11 mouse cellular contexts compared by ENCODE assay signal in the genomic region with DNA sequence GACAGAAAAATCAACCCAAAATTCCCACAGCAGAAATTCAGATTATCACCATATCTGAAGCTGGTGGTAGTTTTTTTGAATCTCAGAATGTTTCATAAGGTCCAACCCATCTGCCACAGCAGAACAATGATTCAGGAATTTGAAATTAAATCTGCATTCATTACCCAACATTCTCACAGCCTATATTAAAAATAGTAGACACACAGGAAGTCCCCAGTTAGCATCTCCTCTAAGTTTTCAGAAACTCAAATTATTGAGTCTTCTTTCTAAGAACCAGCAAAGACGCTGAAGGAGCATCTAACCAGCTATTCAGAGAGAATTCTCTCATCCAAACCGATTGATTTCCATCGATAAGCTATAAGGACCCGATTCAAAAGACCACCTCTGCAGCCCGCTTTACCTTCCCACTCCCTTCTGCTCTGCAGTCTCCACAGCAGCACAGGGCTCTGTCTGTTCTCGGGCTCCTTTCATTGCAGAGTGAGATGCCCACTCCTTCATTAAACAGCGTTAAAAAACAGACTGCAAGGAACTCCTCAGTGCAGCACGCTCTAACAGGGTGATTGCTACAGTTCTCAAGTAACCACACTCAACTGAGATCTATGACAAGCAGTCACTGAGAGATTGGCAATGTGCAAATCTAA. TPM values are rescaled to one million over a fixed set of nuclear protein-coding genes. Genes with fewer than 3 reads are reported as not detected.
DNase-seq lines count a peak whose midpoint lies in the region; ATAC-seq lines count a peak whose summit lies in the region.
"Had no signal": no experiment of that assay in that cellular context is flagged by ENCODE, and none has a peak within 500 bp of the region (broad histone marks: within the 10 kb centered on the region; RNA-seq: fewer than 3 reads in every experiment).

No protein-coding gene starts in this region.

- peak overlapping the region; percentile 61 for H3K4me3 ChIP-seq in forebrain, embryonic 13.5 days
- H3K4me3 ChIP-seq in forebrain, embryonic 10.5 days = no peak overlapping the region
- peak overlapping the region; percentile 56 for H3K4me3 ChIP-seq in midbrain, embryonic 13.5 days (replicated peaks)
- H3K4me3 ChIP-seq in midbrain, embryonic 10.5 days = no peak overlapping the region
- H3K4me3 ChIP-seq in hindbrain, embryonic 14.5 days (replicated peaks; ENCODE audit: low read length) = peak overlapping the region; percentile 63
- peak overlapping the region; percentile 52 for H3K4me3 ChIP-seq in neural tube, embryonic 15.5 days (replicated peaks)

- no peak for DNase-seq in forebrain, embryonic 10.5 days (ENCODE audit: extremely low spot score, low spot score)
- DNase-seq in midbrain, embryonic 10.5 days (ENCODE audit: low spot score) = no peak
- no peak for DNase-seq in hindbrain, embryonic 14.5 days (ENCODE audit: low spot score)
- DNase-seq in urinary bladder, postnatal 10 days (ENCODE audit: low spot score) = no peak
- DNase-seq: adrenal gland, adult 8-10 months; kidney, postnatal 10 days had no signal

- no peak for ATAC-seq in forebrain, embryonic 13.5 days
- ATAC-seq in midbrain, embryonic 13.5 days = no peak
- ATAC-seq in hindbrain, embryonic 14.5 days (ENCODE audit: low FRiP score) = no peak
- no peak for ATAC-seq in neural tube, embryonic 15.5 days (ENCODE audit: low FRiP score)
- ATAC-seq: CD4-positive, CD25-positive, alpha-beta regulatory T cell, adult 4 months had no signal

- peak overlapping the region; percentile 87 for H3K27ac ChIP-seq in forebrain, embryonic 13.5 days
- H3K27ac ChIP-seq in forebrain, embryonic 10.5 days = no peak overlapping the region
- H3K27ac ChIP-seq in midbrain, embryonic 13.5 days = peak overlapping the region; percentile 51; the same call in 1 of the 2 replicates
- no peak overlapping the region for H3K27ac ChIP-seq in midbrain, embryonic 10.5 days (replicated peaks)
- peak overlapping the region; percentile 98 for H3K27ac ChIP-seq in hindbrain, embryonic 14.5 days
- peak overlapping the region; percentile 94 for H3K27ac ChIP-seq in neural tube, embryonic 15.5 days (replicated peaks)

- no peaks in the 10 kb centered on the region for H3K9me3 ChIP-seq in forebrain, embryonic 13.5 days (replicated peaks)
- H3K9me3 ChIP-seq in forebrain, embryonic 10.5 days = no peaks in the 10 kb centered on the region
- H3K9me3 ChIP-seq in midbrain, embryonic 13.5 days = no peaks in the 10 kb centered on the region
- no peaks in the 10 kb centered on the region for H3K9me3 ChIP-seq in midbrain, embryonic 10.5 days (replicated peaks)
- no peaks in the 10 kb centered on the region for H3K9me3 ChIP-seq in hindbrain, embryonic 14.5 days (ENCODE audit: control insufficient read depth, low read length)
- no peaks in the 10 kb centered on the region for H3K9me3 ChIP-seq in neural tube, embryonic 15.5 days (replicated peaks)

- H3K9ac ChIP-seq in forebrain, embryonic 13.5 days = peak overlapping the region; percentile 85
- H3K9ac ChIP-seq in midbrain, embryonic 13.5 days (replicated peaks) = peak overlapping the region; percentile 53
- H3K9ac ChIP-seq in hindbrain, embryonic 14.5 days = peak overlapping the region; percentile 98
- peak overlapping the region; percentile 65 for H3K9ac ChIP-seq in neural tube, embryonic 15.5 days (replicated peaks)

- no peaks in the 10 kb centered on the region for H3K36me3 ChIP-seq in forebrain, embryonic 13.5 days (ENCODE audit: poor library complexity, severe bottlenecking)
- H3K36me3 ChIP-seq in forebrain, embryonic 10.5 days (replicated peaks) = no peaks in the 10 kb centered on the region
- no peaks in the 10 kb centered on the region for H3K36me3 ChIP-seq in midbrain, embryonic 13.5 days
- no peaks in the 10 kb centered on the region for H3K36me3 ChIP-seq in midbrain, embryonic 10.5 days
- no peaks in the 10 kb centered on the region for H3K36me3 ChIP-seq in hindbrain, embryonic 14.5 days (replicated peaks; ENCODE audit: control insufficient read depth, insufficient read depth)
- H3K36me3 ChIP-seq in neural tube, embryonic 15.5 days = no peaks in the 10 kb centered on the region; the same call in 1 of the 2 replicates

- peaks cover 11% of the 10 kb centered on the region for H3K4me1 ChIP-seq in forebrain, embryonic 13.5 days
- peaks cover 20% of the 10 kb centered on the region for H3K4me1 ChIP-seq in forebrain, embryonic 10.5 days
- H3K4me1 ChIP-seq in midbrain, embryonic 13.5 days (replicated peaks) = peaks cover 11% of the 10 kb centered on the region
- H3K4me1 ChIP-seq in midbrain, embryonic 10.5 days = peaks cover 19% of the 10 kb centered on the region
- no peaks in the 10 kb centered on the region; the same call in 1 of the 2 replicates for H3K4me1 ChIP-seq in hindbrain, embryonic 14.5 days (replicated peaks; ENCODE audit: control insufficient read depth, insufficient read depth, low read length)
- peaks cover 11% of the 10 kb centered on the region; the same call in 1 of the 2 replicates for H3K4me1 ChIP-seq in neural tube, embryonic 15.5 days

- WGBS in forebrain, embryonic 13.5 days = 55% methylated on average over 8 of the region's 8 CpGs
- WGBS in forebrain, embryonic 10.5 days = 63% methylated on average over 8 of the region's 8 CpGs
- 60% methylated on average over 8 of the region's 8 CpGs for WGBS in midbrain, embryonic 13.5 days
- WGBS in midbrain, embryonic 10.5 days = 66% methylated on average over 8 of the region's 8 CpGs
- WGBS in hindbrain, embryonic 14.5 days = 53% methylated on average over 8 of the region's 8 CpGs
- 46% methylated on average over 8 of the region's 8 CpGs for WGBS in neural tube, embryonic 15.5 days

- peaks cover 33% of the 10 kb centered on the region for H3K27me3 ChIP-seq in forebrain, embryonic 13.5 days
- H3K27me3 ChIP-seq in forebrain, embryonic 10.5 days (ENCODE audit: poor library complexity, severe bottlenecking) = peaks cover 60% of the 10 kb centered on the region
- peaks cover 27% of the 10 kb centered on the region for H3K27me3 ChIP-seq in midbrain, embryonic 13.5 days
- H3K27me3 ChIP-seq in midbrain, embryonic 10.5 days (ENCODE audit: low read depth, poor library complexity, severe bottlenecking) = peaks cover 64% of the 10 kb centered on the region
- peaks cover 2% of the 10 kb centered on the region; the same call in 1 of the 2 replicates for H3K27me3 ChIP-seq in hindbrain, embryonic 14.5 days (ENCODE audit: control insufficient read depth, insufficient read depth, low read length)
- no peaks in the 10 kb centered on the region for H3K27me3 ChIP-seq in neural tube, embryonic 15.5 days (replicated peaks)

- peak overlapping the region; percentile 92 for H3K4me2 ChIP-seq in forebrain, embryonic 13.5 days
- H3K4me2 ChIP-seq in midbrain, embryonic 13.5 days (replicated peaks) = peak overlapping the region; percentile 76
- peak overlapping the region; percentile 88 for H3K4me2 ChIP-seq in hindbrain, embryonic 14.5 days (replicated peaks)
- peak overlapping the region; percentile 61 for H3K4me2 ChIP-seq in neural tube, embryonic 15.5 days

RNA-seq across cellular contexts. Expression of gene Arpp21, which starts 3.7 kb away (rescaled TPM):
- 30.6 and 32.6 TPM in 2 replicates for polyA plus RNA-seq in forebrain, embryonic 13.5 days (2015; fragmentation: Nextera tagmentation; extraction: Ambion mirVana)
- polyA plus RNA-seq in forebrain, embryonic 10.5 days (2016; fragmentation: Nextera tagmentation; extraction: Ambion mirVana) = 0.20 and 1.4 TPM in 2 replicates
- polyA plus RNA-seq in midbrain, embryonic 13.5 days (2015; fragmentation: Nextera tagmentation; extraction: Ambion mirVana) = 29.1 and 29.5 TPM in 2 replicates
- polyA plus RNA-seq in midbrain, embryonic 10.5 days (2016; fragmentation: Nextera tagmentation; extraction: Ambion mirVana) = 1.1 and 1.3 TPM in 2 replicates
- polyA plus RNA-seq in hindbrain, embryonic 14.5 days (2014; fragmentation: Nextera tagmentation; extraction: Ambion mirVana) = 29.1 and 40.8 TPM in 2 replicates
- 50.8 and 68.1 TPM in 2 replicates for polyA plus RNA-seq in neural tube, embryonic 15.5 days (2015; fragmentation: Nextera tagmentation; extraction: Ambion mirVana)
- polyA plus RNA-seq: liver, adult 2 months had no signal

Comparison
In these comparisons a context has a peak if more than half of its experiments do, and no peak if none do; other contexts are left out.
1. H3K27ac ChIP-seq: peak in forebrain, embryonic 13.5 days (single experiment), midbrain, embryonic 13.5 days (single experiment), hindbrain, embryonic 14.5 days (single experiment) and neural tube, embryonic 15.5 days (single experiment); none in forebrain, embryonic 10.5 days (single experiment) and midbrain, embryonic 10.5 days (single experiment).
2. H3K4me3 ChIP-seq: peak in forebrain, embryonic 13.5 days (single experiment), midbrain, embryonic 13.5 days (single experiment), hindbrain, embryonic 14.5 days (single experiment) and neural tube, embryonic 15.5 days (single experiment); none in forebrain, embryonic 10.5 days (single experiment) and midbrain, embryonic 10.5 days (single experiment).
3. RNA of gene Arpp21, which starts 3.7 kb away (polyA plus RNA-seq): 50.8 to 68.1 TPM in neural tube, embryonic 15.5 days, 29.1 to 40.8 TPM in hindbrain, embryonic 14.5 days, 30.6 to 32.6 TPM in forebrain, embryonic 13.5 days and 29.1 to 29.5 TPM in midbrain, embryonic 13.5 days; 0.20 to 1.4 TPM in forebrain, embryonic 10.5 days and 1.1 to 1.3 TPM in midbrain, embryonic 10.5 days; every median in the first group is over 10 times any median in the second.
4. Peak in every context shown above with its lines, with median percentiles within 50 percentile points of each other: H3K4me2 ChIP-seq and H3K9ac ChIP-seq.